Mouse (Mus musculus) gastrocnemius, postnatal 25 days (tissue): ENCODE measurements around the gene Plvap. TPM values are rescaled to one million over a fixed set of nuclear protein-coding genes. Genes with fewer than 3 reads are reported as not detected.
A peak's percentile ranks its signal among the peaks of the same experiment; 100 is the strongest.

Experiments
- DNase-seq: peaks from one replicate; pipeline ENCODE4 v3.0.0; 2022
- total RNA-seq, 2 experiments: library from RNA; stranded (reverse); gene quantifications; 1 replicate in 1 of 2; 2 replicates in 1 of 2; pipeline ENCODE4 v1.2.3; 2021

Gene Plvap
- total RNA-seq, 2 experiments from 2014 or later, result 8.4 to 22.5 TPM

DNA sequence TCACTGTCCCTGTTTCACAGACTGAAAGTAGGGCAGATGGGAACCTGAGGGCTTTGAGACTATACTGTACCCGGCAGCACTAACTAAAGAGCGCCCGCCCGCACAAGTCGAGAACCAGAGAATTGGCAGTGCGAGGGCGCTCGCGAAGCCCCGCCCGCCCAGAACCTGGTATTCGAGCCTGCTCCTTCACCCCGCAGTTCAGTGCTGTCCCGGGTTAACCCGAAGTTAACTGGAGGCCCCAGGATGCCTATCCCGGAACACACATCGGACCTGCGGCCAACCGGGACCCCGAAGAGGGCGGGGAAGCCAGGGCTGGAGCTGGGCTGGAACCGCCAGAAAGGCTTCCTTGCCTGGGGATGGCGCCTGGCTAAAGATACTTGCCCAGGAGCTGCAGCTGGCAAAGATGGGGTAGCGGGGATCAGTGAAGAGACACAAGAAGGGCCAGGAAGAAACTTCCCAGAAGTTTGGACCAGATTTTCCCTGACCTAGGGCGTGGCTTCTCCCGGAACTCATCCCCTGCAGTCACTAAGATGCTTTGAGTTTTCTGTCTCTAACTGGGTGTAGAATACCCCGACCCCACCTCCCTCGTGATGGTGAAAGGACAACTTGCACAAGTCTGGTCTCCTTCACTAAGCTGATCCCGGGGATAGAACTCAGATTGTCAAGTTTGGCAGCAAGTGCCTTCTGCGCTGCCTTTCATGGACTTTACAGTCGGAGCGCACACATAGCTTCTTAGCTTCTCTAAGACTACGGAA is 23.7 kb downstream of the Plvap start, which contains the start of gene Gtpbp3:
TSS of gene Gtpbp3 (plus strand) at position 413 of the 755 bp plus-strand sequence.
- DNase-seq, result peak; percentile 83

DNA sequence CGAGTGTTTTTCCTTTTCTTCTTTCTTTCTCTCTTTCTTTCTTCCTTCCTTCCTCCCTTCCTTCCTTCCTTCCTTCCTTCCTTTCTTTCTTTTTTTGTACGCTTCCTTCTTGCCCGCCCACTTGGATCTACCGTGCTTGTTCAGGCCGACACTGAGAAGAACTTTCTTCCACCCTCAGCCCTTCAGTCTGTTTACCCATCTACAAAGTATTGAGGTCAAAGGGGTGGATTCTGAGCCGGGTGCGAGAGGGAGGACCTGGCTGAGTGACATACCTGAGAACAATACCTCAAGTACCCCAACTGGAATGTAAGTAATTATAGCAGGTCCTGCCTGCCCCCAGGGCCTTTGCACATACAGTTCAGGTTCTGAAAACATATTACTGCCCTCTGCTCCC is 25.4 kb downstream of the Plvap start:
- DNase-seq, result no peak

DNA sequence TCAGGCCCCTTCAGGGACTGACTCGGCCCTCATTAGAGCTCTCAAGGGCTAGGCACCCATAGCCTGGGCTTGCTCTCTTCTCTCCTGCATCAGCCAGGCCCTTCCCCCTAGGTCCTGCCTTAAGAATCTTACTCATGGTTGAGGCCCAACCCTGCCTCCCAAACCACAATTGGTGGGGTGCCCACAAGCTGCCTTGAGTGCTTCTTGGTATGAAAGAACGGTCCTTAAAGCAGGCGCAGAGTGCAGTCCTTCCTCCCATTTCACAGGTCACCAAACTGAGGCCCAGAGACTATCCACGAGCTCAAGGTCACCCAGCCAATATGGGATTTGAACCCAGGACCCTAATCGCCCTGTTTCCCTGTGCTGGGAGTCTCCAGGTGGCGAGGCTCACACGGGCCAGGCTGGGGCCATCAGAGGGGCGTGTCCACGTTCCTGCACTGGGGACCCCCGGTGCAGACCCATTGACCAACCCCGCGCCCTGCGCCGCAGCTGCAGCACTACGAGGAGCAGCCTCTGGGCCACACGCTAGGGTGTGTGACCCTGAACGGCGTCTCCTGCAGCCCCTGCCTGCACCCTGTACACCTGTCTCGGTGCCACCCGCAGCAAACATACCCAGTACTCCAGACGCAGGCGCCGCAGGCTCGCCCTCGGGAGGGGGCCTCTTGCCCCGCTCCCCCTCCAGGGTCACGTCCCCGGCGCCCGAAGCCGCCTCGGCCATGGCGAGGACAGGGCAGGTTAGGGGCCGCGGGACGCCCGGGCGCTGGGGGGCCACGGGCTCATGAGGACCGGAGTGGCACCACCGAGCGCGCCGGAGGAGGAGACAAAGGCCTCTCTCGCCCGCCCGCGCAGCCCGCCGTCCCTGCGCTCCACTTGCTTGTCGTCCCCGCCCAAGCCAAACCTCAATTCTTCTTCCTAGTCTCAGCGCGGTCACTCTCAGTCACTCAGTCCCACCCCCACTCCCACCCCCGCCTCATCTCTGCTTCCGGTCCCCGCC is 26.1 kb downstream of the Plvap start, which contains the start of gene Ano8:
TSS of gene Ano8 (minus strand) at position 822 of the 994 bp plus-strand sequence.
- DNase-seq, result peak; percentile 86

DNA sequence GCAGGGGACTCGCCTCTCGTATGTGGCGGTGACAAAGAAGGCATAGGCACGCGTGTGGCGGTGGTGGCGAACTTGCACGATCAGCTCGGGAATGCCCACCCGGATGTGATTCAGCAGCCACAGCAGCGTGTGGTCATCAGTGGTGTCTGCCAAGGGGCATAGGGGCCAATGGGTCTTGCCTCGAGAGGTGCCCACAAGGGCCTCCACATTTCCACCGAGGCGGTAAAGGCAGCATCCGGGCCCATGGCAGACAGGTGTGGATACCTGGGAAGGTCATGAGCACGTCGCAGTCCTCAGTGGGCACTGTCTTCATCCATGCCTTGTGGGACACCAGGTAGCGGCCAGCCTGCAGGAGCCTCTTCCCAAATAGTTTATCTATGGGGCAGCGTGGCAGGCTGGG is 26.8 kb downstream of the Plvap start:
- DNase-seq, result no peak

DNA sequence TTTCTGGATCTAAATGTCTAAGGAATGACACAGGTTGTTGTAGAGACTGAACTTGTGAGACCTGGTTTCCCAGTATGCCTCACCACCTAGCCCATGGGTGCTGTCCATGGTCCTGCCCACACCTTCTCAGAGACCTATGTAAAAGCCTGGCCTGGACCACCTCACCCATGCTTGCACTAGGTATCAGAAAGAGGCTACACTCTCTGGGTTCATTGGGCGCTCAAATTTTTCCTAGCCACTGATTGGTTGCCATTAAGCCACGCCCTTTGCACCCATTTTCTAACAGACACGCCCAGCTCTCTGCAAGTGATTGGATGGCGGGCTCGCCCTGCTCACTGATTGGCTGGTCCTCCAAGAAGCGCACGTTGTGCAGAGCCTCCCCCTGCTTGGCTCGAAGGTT is 27.6 kb downstream of the Plvap start:
- no peak for DNase-seq

DNA sequence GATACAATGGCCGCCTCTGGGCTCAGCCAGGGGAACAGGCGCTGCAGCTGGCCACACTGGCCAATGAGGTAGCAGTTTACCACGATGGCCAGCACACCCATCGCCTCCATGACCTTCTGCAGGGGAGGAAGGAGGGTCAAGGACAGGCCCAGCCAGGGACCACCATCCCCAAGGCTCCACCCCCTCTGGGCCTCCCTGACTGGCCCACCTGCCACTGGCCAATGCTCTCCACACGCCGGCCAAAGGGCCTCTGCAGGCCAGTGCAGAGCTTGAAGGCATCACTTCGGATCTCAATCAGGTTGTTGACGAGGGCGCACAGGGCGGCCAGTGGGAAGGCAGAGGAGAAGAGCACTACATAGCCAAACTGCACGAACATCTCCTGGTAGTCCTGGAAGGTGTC is 32.6 kb downstream of the Plvap start:
- no peak for DNase-seq

DNA sequence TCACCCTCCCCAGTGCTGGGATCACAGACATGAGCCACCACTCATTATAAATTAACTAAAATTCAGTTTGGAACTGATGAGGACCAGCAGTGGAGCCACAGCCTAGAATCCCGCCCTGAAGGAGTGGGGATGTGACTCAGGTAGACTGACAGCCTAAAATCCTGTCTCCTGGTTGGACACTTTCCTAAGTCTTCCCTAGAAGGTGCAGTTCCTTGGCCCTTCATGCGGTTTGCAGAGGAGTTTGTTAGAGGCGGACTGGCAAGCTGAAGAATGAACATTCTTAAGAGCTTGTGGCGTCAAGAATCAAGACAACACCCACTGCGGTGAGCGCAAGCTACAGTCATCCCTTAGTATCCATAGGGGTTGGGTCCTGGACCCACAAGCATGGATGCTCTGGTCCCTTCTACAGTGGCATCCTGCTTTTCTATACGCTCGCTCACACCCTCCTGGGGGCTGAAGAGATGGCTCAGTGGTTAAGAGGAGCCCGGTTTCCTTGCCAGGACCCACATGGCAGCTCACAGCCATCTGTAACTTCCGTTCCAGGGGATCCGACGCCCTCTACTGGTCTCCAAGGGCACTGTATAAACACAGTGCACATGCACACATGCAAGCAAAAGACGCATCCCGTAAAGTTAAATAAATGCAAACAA is 34.2 kb downstream of the Plvap start:
- no peak for DNase-seq

DNA sequence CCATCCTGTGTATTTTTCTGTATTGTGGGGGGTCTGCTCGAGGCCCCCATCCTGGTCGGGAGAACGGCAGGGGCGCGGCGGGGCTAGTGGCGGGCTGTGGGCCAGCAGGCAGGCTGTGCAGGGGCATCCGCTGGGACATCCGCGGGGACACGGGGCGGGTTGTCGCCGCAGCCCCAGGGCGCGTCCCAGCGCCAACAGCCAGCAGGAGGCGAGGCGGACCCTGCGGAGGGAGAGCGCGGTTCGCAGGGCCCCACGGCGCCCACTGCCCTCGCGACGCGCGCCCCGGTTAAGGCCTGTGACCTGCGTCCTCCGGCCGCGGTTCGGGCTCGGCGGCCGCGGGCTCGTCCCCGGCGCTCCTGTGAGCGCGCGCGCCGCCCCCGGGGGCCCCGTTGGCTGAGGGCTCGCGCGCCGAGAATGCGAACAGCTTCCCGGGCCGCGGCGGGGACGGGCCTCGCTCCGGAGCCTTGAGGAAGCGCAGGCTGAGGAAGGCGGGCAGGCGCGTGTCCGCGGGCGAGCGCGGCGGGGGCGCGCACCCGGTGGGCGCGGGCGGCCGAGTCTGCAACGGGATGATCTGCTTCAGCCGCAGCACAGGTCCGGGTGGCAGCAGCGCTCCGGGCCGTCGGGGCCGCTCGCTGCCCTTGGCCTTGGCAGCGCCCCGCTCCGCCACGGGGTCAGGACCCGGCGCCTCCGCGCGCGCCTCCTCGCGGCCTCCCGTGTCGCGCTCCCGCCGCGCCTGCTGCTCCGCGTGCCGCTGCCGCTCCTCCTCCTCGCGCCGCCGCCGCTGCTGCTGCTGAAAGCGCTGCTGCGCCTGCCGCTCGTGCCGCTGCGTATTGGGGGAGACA is 35.2 kb downstream of the Plvap start:
- peak; percentile 82 for DNase-seq

DNA sequence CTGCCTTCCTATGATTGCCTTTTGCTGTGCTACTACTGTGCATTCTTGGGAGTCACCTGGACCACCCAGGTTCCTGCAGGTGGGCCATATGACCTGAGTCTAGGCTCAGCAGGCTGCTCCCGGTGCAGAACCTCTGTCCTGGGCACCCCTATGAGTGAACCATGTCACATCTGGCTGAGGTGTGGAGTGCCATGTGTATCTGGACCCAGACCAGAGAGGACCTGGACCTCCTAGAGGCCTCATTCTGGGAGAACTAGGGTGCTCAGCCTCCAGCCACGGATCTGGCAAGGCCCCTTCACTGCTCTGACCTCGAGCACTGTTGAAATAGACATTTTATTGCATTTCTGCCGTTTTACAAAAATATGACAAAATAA is 35.9 kb downstream of the Plvap start:
- DNase-seq, result no peak

DNA sequence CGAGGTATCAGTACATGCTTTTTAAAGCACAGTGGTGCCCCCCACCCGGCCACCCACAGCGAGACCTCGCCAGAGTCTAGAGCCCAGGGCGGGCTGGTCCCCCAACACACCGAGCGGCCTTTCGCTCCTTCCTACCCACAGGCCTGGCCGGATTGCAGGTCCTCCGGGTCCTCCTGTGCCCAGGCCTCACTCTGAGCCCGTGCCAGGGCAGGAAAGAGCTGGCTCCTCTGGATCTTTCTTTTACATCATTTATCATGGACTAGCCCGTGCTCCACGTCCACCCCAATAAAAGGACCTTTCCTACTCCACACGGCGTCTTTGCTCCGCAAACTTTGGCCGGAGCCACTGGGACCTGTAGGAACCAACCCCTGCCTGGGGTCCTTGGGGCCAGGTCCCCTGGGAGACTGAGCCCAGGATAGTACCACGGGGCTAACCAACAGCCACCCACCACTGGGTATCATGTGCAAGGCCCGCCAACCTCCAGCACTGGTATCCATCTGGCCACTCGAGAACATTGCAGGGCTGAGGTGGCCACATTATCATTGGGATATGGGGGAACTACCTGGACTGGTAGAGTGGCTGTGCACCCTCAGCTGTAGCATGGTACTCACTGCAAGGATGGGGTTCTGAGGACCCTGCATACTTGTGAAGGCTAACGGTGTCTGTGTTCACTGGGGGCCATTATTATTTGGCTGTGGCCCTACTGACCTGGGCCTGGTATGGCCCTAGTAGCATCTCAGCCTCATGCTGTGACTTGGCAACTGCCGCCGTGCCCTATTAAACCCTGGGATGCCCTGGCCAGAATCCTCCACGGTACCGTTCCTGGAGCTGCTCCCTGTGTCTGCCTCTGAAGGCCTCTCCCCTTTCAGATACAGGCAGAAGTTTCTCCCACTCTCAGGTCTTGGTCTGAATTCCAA is 36.5 kb downstream of the Plvap start:
- no peak for DNase-seq

DNA sequence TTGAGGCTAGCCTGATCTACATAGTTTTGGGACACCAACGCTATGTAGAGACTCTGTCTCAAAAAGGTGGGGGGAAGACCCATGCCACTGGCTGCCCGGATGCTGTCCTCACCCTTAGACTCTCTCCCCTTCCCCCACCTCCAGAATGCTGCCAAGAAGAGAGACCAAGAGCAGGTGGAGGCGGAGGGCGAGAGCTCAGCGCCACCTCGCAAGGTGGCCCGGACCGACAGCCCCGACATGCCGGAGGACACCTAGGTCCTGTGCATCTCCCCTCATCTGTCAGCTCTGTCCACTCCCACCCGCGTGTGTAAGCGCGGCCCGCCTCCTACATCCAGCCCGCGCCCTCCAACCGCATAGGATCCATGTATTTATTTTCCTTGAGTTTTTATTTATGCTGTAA is 37.2 kb downstream of the Plvap start:
- no peak for DNase-seq

DNA sequence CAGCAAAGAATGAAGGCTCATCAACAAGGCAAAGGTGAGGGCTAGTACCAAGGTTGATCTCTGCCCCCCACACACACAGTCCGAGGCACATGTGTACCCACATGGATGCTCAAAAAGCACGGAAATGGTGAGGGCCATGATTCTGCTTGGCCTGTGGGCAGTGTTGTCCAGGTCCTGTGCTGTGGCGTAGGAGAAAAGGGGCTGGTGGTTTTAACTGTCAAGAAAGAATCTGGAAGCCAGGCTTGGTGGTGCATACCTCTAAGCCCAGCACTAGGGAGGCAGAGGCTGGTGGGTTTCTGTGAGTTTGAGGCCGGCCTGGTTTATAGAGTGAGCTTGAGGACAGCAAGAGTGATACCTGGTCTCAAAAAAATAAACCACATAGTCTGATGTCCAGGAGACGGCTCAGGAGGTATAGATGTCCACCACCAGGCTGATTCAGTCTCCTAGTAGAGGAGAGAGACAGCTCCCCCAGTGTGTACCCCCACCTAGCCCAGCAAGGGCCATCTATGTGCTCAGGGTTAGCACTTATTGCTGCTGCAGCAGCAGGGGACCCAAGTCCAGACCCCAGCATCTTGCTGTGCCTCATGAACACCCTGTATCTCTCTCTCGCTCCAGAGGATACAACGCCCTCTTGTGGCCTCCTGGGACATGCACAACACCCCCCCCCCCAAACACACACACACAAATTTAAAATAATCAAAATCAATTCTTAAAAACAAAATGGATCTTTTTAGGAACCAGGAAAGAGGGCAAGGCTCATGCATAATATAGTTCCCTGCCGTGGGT is 38.8 kb downstream of the Plvap start:
- no peak for DNase-seq

DNA sequence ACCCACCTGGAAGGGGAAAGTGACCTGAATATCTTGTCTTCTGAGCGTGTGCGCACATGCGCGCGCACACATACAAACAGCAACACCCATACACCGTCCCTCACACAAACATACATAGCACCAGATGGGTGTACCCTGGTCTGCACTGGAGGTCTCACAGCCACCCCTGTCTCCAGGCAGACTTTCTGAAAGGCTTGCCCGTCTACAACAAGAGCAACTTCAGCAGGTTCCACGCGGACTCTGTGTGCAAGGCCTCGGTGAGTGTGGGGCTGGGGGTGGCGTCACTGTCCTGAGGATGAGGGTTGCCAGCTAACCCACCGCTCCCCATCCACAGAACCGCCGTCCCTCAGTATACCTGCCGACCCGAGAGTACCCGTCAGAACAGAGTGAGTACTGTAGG is 39.7 kb downstream of the Plvap start:
- DNase-seq, result no peak

DNA sequence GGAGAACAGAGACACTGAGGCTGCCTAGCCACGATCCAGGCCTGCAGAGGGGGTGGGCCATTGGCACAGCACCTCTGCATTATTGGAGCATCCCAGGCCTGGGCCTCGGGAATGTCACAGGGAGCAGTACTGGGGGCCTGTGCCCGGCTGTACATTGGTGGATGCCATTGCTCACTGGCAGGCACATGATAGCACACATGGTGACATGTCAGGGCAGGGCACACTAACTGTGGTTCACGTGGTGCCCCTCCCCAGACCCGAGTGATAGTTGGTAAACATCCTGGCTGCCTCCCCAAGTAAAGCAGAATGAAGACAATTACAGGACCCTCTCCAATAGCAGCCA is 40.7 kb downstream of the Plvap start:
- no peak for DNase-seq

DNA sequence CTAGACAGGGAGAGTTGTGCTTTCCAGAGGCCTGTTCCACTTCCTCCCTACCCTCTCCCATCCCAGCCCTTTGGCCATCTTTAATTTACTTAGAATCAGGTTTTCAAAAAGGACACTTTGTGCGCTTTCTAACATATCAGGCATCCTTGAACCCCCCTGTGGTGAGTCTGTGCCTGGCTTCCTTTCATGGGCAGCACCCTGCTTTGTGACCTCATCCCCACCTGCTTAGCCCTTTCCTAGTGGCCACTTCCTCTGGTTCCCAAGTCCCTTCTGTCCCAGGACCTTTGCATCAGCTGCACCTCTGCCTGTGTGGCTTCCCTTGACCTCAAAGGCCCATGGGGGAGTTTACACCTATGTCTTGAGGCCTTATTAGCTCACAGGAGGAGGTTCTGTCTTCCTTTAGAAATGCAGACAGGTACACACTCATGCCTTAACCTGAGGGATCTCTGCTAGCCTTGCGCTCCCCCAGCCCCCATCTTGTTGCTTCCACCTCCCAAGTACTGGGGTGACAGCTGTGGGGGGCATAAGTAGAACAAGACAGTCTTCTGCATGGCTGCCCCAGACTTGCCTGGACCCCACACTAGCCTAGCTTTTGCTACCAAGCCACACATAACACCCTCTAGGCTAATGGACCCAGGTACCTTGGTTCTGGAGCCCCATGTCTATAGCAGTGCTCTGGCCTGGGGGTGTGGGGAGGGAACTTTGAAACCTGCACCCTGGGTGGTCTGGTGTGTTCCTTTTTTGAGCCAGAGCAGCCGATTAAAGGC is 41.2 kb downstream of the Plvap start:
- no peak for DNase-seq

DNA sequence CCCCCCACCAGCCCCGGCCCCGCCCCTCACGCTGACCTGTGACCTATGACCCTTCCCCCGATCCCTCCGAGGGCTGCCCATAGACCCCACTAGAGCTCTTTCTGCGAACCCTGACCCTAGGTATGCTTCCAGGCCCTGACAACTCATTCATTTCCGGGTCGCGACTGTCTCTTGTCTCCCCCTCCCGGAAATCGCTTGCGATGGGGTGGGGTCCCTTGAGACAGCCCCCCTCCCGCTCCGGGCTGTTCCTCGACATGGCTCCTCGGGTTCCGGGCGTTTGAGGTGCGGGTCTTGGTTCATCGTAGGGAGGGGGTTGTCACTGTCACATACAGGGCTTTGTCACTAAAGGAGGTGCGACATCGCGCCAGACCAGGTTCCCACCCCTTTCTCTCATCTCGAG is 42.1 kb downstream of the Plvap start:
- peak; percentile 62 for DNase-seq

DNA sequence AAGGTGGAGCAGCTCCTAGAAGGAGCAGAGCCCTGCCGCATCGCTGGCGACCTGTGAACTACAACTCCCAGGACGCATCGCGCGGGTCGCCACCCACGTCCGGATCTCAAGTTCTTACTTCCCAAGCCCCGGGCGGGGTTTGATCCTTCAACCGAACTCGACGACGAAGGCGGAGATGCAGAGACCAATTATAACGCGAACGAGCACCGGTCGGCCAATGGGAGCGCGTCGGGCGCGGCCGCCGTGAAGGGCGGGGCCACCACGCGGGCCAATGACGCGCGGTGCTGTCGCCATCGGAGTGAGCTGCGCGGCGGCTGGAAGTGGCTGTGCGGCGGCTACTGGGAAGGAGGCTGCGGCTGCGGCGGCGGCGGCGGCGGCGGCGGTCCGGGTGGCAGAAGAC is 42.6 kb downstream of the Plvap start, which contains the start of gene Dda1:
TSS of gene Dda1 (plus strand) at position 284 of the 400 bp plus-strand sequence.
- peak; percentile 98 for DNase-seq

DNA sequence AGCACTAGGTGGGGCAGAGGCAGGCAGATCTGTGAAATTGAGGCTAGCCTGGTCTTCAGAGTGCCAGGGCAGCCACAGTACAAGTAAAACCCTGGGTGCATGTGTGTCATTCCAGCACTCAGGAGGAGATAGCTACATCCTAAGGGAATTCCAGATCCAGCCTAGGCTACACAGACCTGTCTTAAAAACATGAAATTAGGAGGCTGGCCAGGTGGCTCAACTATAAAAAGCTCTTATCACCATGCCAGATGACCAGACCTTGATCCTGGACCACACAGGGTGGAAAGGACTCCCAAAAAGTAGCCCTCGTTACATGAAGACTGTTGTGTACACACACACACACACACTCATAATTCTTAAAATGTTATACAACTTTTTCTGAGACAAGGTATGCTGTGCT is 43.6 kb downstream of the Plvap start:
- no peak for DNase-seq

DNA sequence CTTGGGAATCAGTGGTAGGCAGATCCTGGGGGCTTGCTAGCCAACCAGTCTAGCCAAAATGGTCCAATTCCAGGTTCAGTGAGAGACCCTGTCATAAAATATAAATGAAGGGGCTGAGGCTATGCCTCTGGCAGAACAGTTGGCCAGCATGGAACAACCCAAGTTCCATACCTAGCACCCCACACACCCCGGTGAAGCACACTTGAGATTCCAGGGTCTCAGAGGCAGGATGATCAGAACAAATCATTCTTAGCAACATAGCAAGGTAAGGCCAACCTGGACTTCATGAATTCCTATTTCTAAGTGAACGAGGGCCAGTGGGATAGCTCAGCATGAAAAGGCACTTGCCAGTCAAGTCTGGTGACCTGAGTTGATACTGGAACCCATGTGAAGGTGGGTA is 44.4 kb downstream of the Plvap start:
- DNase-seq, result no peak
